Mouse (Mus musculus) limb, embryonic 12.5 days (tissue): ENCODE results near the gene Gse1. TPM values are rescaled to one million over a fixed set of nuclear protein-coding genes. Genes with fewer than 3 reads are reported as not detected.

Experiments used
- ATAC-seq: fragments of 200-750 bp; cut with Nextera tagmentation; 2 replicates; pipeline ENCODE4 v1.8.0; 2017; ENCODE audit warnings: low read depth, moderate TSS enrichment; ENCODE audit not compliant: insufficient number of reproducible peaks, insufficient read depth, low FRiP score, low TSS enrichment
- H3K27ac ChIP-seq: fragments of 300-500 bp; sonication (generic); 2 replicates; pipeline ENCODE4 v1.5.1; 2016; ENCODE audit warnings: mild to moderate bottlenecking, moderate library complexity
- H3K27me3 ChIP-seq: fragments of 300-500 bp; sonication (generic); 2 replicates; pipeline ENCODE4 v1.6.1; 2016; ENCODE audit warnings: mild to moderate bottlenecking, moderate library complexity
- H3K36me3 ChIP-seq: fragments of 300-500 bp; sonication (generic); 2 replicates; pipeline ENCODE4 v1.6.1; 2016; ENCODE audit warnings: mild to moderate bottlenecking, moderate library complexity
- H3K4me1 ChIP-seq: fragments of 300-500 bp; sonication (generic); replicated peaks from 2 replicates; pipeline ENCODE4 v1.6.1; 2016
- H3K4me2 ChIP-seq: fragments of 300-500 bp; sonication (generic); 2 replicates; pipeline ENCODE4 v1.6.1; 2016; ENCODE audit warnings: mild to moderate bottlenecking, moderate library complexity
- H3K4me3 ChIP-seq: fragments of 300-500 bp; sonication (generic); replicated peaks from 2 replicates; pipeline ENCODE4 v1.5.1; 2016; ENCODE audit warnings: mild to moderate bottlenecking
- H3K9ac ChIP-seq: fragments of 300-500 bp; sonication (generic); replicated peaks from 2 replicates; pipeline ENCODE4 v1.6.1; 2016; ENCODE audit warnings: mild to moderate bottlenecking, moderate library complexity
- H3K9me3 ChIP-seq: fragments of 300-500 bp; sonication (generic); 2 replicates; pipeline ENCODE4 v1.6.1; 2016; ENCODE audit warnings: mild to moderate bottlenecking, moderate library complexity
- WGBS: fragments of 180-500 bp; shearing (Covaris S2); methylation state at CpG from one replicate; pipeline ENCODE4 v1.1.7; 2016; 5-methylcytosine and 5-hydroxymethylcytosine counted together
- polyA plus RNA-seq: library from polyadenylated mRNA; unstranded; fragments of >200 nt; fragmentation: Nextera tagmentation; extraction: Ambion mirVana; gene quantifications from 2 replicates; pipeline ENCODE4 v1.2.1, GENCODE M21; 2016

The Gse1 gene
- polyA plus RNA-seq, 1 experiment from 2014 or later: 9.1 TPM

GRCm38 (mm10) chr8:120227578-120227876 lies 729 bp upstream of the Gse1 start:
- H3K27me3 ChIP-seq: peaks cover 8% of the 10 kb centered on the region; the same call in 1 of the 2 replicates
- H3K9me3 ChIP-seq: no peaks in the 10 kb centered on the region
- peak overlapping the region; percentile 72 for H3K4me3 ChIP-seq
- peak overlapping the region; percentile 99 for H3K4me2 ChIP-seq
- H3K9ac ChIP-seq: peak overlapping the region; percentile 3; the same call in 1 of the 2 replicates
- ATAC-seq: no peak
- H3K36me3 ChIP-seq: no peaks in the 10 kb centered on the region
- H3K4me1 ChIP-seq: peaks cover 88% of the 10 kb centered on the region
- H3K27ac ChIP-seq: peak overlapping the region; percentile 67; the same call in 1 of the 2 replicates

GRCm38 (mm10) chr8:120228781-120229573 lies 721 bp downstream of the Gse1 start:
- H3K36me3 ChIP-seq: peaks cover 4% of the 10 kb centered on the region; the same call in 1 of the 2 replicates
- peaks cover 91% of the 10 kb centered on the region for H3K4me1 ChIP-seq
- H3K4me2 ChIP-seq: peak overlapping the region; percentile 99
- H3K27me3 ChIP-seq: peaks cover 8% of the 10 kb centered on the region; the same call in 1 of the 2 replicates
- WGBS: under 1% methylated on average over 121 of the region's 125 CpGs
- peak overlapping the region; percentile 72 for H3K4me3 ChIP-seq
- H3K9me3 ChIP-seq: no peaks in the 10 kb centered on the region
- H3K9ac ChIP-seq: peak overlapping the region; percentile 84
- no peak for ATAC-seq
- H3K27ac ChIP-seq: 0 out of 2 replicates have a peak overlapping the region, but pooled peaks have one; percentile 17

GRCm38 (mm10) chr8:120229574-120229916 lies 1.3 kb downstream of the Gse1 start:
- WGBS: 2% methylated on average over 22 of the region's 22 CpGs
- H3K27ac ChIP-seq: 0 out of 2 replicates have a peak overlapping the region, but pooled peaks have one; percentile 17
- no peaks in the 10 kb centered on the region for H3K9me3 ChIP-seq
- H3K9ac ChIP-seq: peak overlapping the region; percentile 84
- peak overlapping the region; percentile 72 for H3K4me3 ChIP-seq
- no peak for ATAC-seq
- H3K4me2 ChIP-seq: peak overlapping the region; percentile 99
- H3K36me3 ChIP-seq: peaks cover 4% of the 10 kb centered on the region; the same call in 1 of the 2 replicates
- H3K27me3 ChIP-seq: peaks cover 8% of the 10 kb centered on the region; the same call in 1 of the 2 replicates
- H3K4me1 ChIP-seq: peaks cover 91% of the 10 kb centered on the region

- H3K4me1 ChIP-seq: peaks cover 91% of the 10 kb centered on the region
- H3K27me3 ChIP-seq: peaks cover 8% of the 10 kb centered on the region; the same call in 1 of the 2 replicates
- no peak overlapping the region for H3K27ac ChIP-seq
- H3K36me3 ChIP-seq: peaks cover 4% of the 10 kb centered on the region; the same call in 1 of the 2 replicates
- WGBS: 4% methylated on average over 22 of the region's 22 CpGs
- H3K4me2 ChIP-seq: peak overlapping the region; percentile 99
- H3K9ac ChIP-seq: peak overlapping the region; percentile 84
- peak overlapping the region; percentile 72 for H3K4me3 ChIP-seq
- H3K9me3 ChIP-seq: no peaks in the 10 kb centered on the region
- ATAC-seq: no peak
These were observed 1.8 kb downstream of the Gse1 start for GRCm38 (mm10) chr8:120230081-120230480.

GRCm38 (mm10) chr8:120230715-120231614 lies 2.7 kb downstream of the Gse1 start:
- Histone ChIP-seq H3K4me1 (peaks cover 87% of the 10 kb centered on the region), H3K36me3 (peaks cover 13% of the 10 kb centered on the region), H3K9ac (peak overlapping the region; percentile 84), H3K27me3 (peaks cover 8% of the 10 kb centered on the region; the same call in 1 of the 2 replicates), H3K9me3 (no peaks in the 10 kb centered on the region), H3K4me2 (peak overlapping the region; percentile 99), H3K27ac (no peak overlapping the region), H3K4me3 (peak overlapping the region; percentile 72)
- no peak for ATAC-seq
- 14% methylated on average over 18 of the region's 18 CpGs for WGBS

- peak overlapping the region; percentile 99 for H3K4me2 ChIP-seq
These were observed 3.6 kb downstream of the Gse1 start for GRCm38 (mm10) chr8:120231870-120232269.

GRCm38 (mm10) chr8:120232398-120232797 lies 4.1 kb downstream of the Gse1 start:
- Histone ChIP-seq H3K27ac (0 out of 2 replicates have a peak overlapping the region, but pooled peaks have one; percentile 13), H3K4me3 (peak overlapping the region; percentile 72), H3K4me2 (peak overlapping the region; percentile 99), H3K27me3 (peaks cover 8% of the 10 kb centered on the region; the same call in 1 of the 2 replicates), H3K9me3 (no peaks in the 10 kb centered on the region), H3K4me1 (peaks cover 73% of the 10 kb centered on the region), H3K36me3 (peaks cover 25% of the 10 kb centered on the region), H3K9ac (peak overlapping the region; percentile 84; the same call in 1 of the 2 replicates)
- 39% methylated on average over 4 of the region's 4 CpGs for WGBS
- no peak for ATAC-seq

More at GRCm38 (mm10) chr8:120231870-120232269, 3.6 kb downstream of the Gse1 start:
- Histone ChIP-seq H3K4me1 (peaks cover 78% of the 10 kb centered on the region), H3K4me3 (peak overlapping the region; percentile 72), H3K36me3 (peaks cover 22% of the 10 kb centered on the region), H3K9ac (peak overlapping the region; percentile 84), H3K27ac (no peak overlapping the region), H3K27me3 (peaks cover 8% of the 10 kb centered on the region; the same call in 1 of the 2 replicates), H3K9me3 (no peaks in the 10 kb centered on the region)
- WGBS: 58% methylated on average over 3 of the region's 3 CpGs
- ATAC-seq: no peak

GRCm38 (mm10) chr8:120232913-120233312 lies 4.7 kb downstream of the Gse1 start:
- peaks cover 30% of the 10 kb centered on the region for H3K36me3 ChIP-seq
- H3K9me3 ChIP-seq: no peaks in the 10 kb centered on the region
- peak overlapping the region; percentile 84; the same call in 1 of the 2 replicates for H3K9ac ChIP-seq
- 0 out of 2 replicates have a peak overlapping the region, but pooled peaks have one; percentile 13 for H3K27ac ChIP-seq
- H3K4me2 ChIP-seq: peak overlapping the region; percentile 99
- WGBS: 17% methylated on average over 13 of the region's 13 CpGs
- no peak for ATAC-seq
- peaks cover 8% of the 10 kb centered on the region; the same call in 1 of the 2 replicates for H3K27me3 ChIP-seq
- H3K4me1 ChIP-seq: peaks cover 68% of the 10 kb centered on the region
- peak overlapping the region; percentile 72 for H3K4me3 ChIP-seq

GRCm38 (mm10) chr8:120234457-120234856 lies 6.2 kb downstream of the Gse1 start:
- Histone ChIP-seq H3K27me3 (peaks cover 1% of the 10 kb centered on the region; the same call in 1 of the 2 replicates), H3K4me3 (0 out of 2 replicates have a peak overlapping the region, but pooled peaks have one; percentile 6), H3K4me2 (peak overlapping the region; percentile 99), H3K9ac (0 out of 2 replicates have a peak overlapping the region, but pooled peaks have one; percentile 3), H3K36me3 (peaks cover 46% of the 10 kb centered on the region), H3K27ac (peak overlapping the region; percentile 62), H3K4me1 (peaks cover 61% of the 10 kb centered on the region), H3K9me3 (no peaks in the 10 kb centered on the region)
- 61% methylated on average over 12 of the region's 12 CpGs for WGBS
- no peak for ATAC-seq

- Histone ChIP-seq H3K4me1 (peaks cover 57% of the 10 kb centered on the region), H3K4me3 (0 out of 2 replicates have a peak overlapping the region, but pooled peaks have one; percentile 6), H3K27ac (peak overlapping the region; percentile 62), H3K4me2 (peak overlapping the region; percentile 99), H3K9ac (0 out of 2 replicates have a peak overlapping the region, but pooled peaks have one; percentile 3), H3K36me3 (peaks cover 50% of the 10 kb centered on the region), H3K27me3 (no peaks in the 10 kb centered on the region), H3K9me3 (no peaks in the 10 kb centered on the region)
- WGBS: 52% methylated on average over 8 of the region's 8 CpGs
- ATAC-seq: no peak
These were observed 6.6 kb downstream of the Gse1 start for GRCm38 (mm10) chr8:120234866-120235265.
